Mouse (Mus musculus): ENCODE data around the gene Tdrd7.

Tdrd7 gene

DNA sequence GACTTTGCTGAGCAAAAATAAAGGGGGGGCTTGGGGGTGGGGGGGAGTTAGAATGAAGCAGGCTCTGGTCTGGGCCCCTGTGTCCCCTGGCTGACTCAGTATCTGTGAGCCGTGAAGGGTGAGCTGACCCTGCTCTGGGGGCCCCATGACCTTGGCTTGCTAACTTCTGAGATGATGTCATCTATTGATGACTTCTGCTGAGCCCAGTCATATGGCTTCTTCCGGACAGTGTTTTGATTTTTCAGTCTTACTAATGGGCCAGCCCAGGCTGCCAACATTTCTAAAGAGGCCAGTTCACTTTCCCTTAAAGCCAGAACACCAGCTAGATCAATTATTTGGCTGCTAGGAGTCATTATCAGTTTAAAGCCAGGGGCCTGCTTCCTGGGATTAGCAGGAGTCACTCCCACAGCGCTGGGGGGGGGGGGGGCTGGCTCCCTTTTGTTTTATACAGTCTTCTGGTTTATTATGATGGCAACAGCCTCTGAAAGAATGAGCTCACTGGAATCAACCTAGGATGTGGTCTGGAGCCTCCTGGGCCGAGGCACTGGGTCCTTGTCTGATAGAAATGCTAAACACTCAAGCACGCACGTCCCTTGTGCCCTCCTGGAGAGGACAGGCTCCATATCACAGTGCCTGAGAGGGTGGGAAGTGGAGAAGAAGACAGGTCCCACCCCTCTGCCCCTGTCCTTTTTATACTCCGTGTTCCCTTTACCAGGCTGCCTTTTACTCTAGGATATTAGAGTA is 76.8 kb downstream of the Tdrd7 start:
- DNase-seq (ENCODE audit: low read depth, low spot score), result no peak

DNA sequence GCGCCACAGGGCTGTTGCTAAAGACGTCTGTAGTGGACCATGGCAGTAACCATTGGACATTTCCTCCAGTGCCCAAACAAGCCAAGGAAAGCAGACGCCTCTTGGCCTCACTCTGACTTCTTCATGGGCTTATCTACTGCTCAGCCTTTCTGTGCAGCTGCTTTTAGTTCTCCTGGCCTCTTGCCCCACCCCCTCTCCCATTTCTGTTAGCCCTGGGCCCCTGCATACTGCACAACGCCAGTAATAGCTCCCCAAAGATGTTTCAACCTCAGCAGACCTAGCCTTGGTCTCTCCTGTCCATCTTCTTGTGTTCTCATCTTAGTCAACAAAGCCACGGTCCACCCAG is 77.3 kb downstream of the Tdrd7 start:
- no peak for DNase-seq (ENCODE audit: low read depth, low spot score)

DNA sequence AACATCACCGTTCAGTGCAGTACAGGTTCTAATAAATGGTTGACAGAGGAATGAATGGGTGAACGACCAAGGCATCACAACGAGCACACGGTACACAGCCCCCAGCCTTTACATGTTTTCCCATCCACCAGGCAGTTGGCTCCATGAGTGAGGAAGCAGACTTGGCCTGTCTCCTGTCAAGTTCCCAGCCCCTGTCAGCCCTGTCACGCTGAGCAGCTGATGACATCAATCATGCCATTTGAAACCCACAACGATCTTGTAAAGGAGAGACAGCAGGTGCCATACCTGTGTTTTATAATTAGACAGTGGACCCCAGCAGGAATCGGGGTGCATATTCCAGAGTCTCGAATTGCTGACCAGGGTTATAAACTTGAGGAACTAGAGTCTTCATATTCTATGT is 78.2 kb downstream of the Tdrd7 start:
- DNase-seq (ENCODE audit: low read depth, low spot score), result no peak

DNA sequence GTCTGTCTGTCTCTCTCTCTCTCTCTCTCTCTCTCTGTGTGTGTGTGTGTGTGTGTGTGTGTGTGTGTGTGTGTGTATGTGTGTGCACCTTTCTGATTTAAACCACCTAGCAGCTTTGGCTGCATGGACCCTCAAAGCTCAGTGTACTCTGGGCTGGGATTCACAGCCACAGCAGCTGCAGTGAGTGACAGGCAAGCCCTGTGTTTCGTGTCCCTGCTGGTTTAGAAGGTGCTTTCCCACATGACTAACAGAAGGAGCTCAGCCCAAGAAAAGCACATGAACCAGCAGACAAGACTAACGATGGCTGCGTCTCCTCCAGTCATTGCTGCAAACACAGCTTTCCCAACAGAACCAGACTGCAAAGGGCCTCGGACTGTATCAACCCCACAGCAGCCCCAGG is 82.8 kb downstream of the Tdrd7 start:
- DNase-seq (ENCODE audit: low read depth, low spot score), result no peak

DNA sequence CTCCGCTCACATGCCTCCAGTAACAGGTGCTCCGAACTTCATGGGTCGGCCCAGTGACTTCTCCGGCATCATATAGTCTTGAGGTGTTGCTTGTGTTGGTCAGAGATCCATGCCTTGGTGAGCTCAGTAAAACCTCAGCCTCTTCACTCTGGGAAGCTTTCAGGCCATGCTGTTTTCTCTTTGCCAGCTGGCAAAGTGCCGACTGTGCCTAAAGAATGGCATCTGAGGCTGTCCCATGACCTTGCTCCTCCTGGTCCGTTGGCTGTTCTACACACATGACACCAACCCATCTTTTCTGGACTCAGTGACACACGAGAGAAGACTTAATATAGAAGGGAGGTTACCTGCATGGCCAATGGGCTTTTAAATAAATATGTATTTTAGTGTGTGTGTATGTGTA is 83.3 kb downstream of the Tdrd7 start:
- no peak for DNase-seq (ENCODE audit: low read depth, low spot score)

DNA sequence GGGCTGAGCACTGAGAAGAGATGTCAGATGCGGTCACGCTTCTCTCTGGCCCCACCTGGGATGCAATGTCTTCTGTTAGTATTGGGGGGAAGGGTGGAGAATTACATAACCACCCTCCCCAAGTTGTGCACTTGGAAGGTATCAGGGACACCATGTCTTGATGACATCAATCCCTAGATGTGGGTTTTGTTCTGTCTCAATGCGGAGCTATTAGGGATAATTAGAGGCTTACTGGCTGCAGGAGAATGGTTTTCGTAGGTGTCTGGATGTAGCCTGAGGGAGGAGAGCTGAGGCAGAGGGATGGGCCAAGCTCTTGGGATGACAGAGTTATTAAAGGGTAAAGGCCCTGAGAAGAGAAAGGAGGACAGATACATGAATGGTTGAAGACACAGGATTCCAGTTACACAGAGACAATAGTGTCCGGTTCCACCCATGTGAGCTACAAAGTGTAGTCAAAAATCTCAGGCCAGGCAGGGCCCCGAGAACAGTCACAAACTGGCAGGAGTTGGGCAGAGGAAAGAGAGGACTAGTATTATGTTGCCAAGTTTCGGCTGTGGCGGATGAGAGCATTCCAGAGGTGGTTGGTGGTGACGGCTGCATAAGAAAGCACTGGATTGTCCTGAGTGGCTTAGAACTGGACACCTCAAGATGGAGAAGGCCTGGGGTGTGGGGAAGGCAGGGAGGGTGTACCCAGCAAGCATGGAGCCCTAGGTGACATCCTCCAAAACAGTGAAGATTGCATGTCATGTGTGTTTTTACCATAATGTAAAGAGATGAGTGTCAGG is 88.4 kb downstream of the Tdrd7 start:
- DNase-seq (ENCODE audit: low read depth, low spot score), result no peak

DNA sequence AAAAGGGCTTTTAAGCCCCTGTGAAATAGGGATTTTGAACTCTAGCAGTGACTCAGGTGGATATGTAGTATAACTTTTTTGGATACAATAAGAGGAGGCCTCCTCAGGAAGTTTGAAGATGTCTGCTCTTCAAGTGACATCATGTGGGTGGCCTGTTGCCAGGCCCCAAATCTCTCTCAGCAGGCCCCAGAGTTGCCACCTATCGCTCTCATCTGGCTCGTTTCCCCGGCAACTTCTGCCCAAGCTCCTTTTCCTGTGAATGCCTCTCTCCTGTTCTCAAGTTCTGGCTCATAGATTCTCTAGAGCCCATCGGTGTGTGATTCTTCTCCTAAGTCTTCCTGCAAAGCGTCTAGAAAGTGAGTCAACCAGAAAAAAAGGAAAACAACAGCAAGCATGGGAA is 91.0 kb downstream of the Tdrd7 start:
- DNase-seq (ENCODE audit: low read depth, low spot score), result no peak

DNA sequence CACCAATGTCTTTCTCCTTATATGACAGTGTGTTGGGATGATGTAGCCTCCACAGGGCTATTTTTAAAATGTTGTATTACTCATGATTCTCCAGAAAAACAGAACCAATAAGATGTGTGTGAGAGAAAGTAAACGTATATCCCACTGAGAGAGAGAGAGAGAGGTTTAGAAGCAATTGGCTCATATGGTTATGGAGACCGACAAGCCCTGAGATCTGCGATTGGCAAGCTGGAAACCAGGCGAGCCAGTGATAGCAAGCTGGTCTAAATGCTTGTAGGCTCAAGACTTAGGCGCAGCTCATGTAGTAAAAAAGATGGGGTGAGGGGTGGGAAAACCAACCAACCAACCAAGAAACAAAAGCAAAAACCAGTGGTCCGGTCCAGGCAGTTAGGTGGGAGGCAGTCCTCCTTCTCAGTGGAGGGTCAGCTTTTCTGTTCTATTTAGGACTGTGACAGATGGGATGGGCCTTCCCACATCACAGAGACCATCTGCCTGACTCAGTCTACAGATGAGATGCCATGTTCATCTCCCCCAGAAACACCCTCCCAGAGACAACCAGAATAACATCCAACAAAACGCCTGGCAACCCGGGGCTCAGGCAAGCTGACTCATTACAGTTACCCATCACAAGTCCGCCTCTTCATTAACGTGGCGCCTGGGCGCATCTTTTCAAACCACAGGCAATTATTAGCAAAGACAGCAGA is 96.3 kb downstream of the Tdrd7 start:
- DNase-seq (ENCODE audit: low read depth, low spot score), result peak; percentile 96

DNA sequence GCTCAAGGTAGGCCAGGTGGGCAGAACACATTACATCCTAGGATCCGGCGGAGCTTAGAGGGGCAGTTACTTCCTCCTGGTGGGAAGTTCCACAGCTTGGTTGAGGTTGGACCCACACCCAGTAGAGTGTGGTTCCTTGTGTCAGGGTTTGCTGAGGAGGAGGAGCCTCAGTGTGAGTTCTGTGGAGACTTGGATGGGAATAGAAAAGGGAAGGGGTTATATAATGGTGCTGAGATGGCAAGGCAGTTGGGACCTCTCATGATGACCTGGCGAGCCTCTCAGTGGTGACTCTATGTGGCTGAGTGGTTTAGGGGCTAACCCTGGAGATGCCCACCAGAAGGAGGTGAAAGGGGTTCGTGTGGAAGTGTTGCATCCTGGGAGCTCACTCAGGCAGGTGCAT is 98.7 kb downstream of the Tdrd7 start:
- DNase-seq (ENCODE audit: low read depth, low spot score), result no peak

DNA sequence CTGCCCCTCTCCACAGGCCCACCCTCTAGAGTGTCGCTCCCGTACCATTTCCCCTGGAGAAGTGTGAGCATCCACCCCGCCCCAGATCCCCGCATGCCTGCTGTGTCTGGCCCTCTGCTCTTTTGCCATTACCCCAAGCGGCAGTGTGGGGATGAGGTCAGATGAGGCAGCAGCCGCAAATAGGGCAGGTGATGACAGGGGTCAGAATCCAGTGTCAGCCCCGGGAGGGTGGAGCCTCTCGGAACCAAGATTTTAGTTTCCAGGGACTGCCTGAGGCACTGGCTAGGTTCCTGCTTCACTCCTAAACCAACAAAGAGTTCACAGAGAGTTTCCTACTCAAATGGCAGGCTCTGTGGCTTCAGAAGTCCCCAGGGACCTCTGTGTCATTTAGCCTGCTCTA is 99.1 kb downstream of the Tdrd7 start:
- no peak for DNase-seq (ENCODE audit: low read depth, low spot score)

DNA sequence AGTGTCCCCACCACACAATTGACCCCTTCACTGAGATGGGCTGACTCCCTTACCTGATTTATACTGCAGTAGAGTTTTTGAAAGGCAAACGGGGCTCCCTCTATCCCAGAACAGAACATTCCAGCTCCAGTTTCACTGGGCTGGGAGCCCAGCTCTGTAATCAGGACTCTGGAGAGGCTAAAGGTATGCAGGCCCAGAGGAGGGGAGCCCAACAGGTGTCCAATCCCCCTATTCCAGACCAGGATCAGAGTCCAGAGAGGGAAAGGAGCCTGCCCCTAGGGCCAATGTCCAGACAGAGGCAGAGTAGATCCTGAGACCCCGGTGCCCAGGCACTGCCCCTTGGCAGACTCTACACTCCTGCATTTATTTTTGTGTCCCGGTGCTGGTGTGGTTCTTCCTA is 99.8 kb downstream of the Tdrd7 start:
- DNase-seq (ENCODE audit: low read depth, low spot score), result no peak

DNA sequence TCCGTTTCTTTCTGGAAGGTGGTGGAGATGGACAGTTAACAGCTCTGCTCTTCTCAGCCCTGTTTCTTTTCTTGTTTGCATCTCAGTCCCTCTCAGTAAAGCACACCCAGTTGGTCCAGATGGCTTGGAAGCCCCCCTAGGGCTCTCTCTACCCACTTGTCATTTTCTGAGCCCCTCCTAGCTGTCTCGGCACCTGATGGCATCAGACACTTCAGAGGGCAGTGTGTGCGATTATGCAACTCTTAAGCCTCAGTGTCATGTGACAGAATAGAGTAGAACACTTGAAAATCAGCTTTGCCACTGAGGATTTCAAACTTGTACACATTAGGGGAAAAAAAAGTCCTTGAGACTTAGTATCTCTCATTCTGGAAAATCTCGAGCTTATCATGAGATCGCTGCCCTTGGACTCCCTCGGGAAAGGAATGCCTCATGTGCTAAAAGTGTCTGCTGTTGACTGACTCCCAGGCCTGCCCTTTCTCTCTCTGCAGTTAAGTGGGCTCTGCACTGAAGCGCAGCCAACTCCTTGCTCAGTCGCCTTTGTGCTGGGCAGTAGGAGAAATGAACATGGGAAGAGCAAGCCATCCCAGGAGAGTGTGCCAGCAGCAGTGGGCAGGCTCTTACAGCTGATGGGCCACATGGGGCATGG is 100.7 kb downstream of the Tdrd7 start:
- DNase-seq (ENCODE audit: low read depth, low spot score), result no peak

DNA sequence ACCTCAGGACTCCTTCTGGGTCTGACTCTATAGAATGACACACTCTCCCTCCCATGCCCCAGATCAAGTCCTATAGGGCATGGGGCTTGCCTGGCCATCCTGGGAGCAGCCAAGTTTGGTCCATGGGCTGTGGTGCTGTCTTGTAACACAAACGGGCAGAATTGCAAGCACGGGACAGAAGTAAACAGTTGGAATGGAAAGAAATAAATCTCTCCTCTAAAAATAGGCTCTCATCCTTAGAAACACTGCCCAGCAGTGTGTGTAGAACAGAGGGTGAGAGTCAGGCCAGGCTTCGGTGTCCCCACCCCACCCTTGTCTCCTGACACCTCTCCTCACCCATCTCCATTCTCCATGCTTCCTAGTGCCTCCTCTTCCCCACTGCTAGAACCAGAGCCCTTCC is 102.9 kb downstream of the Tdrd7 start:
- DNase-seq (ENCODE audit: low read depth, low spot score), result no peak

DNA sequence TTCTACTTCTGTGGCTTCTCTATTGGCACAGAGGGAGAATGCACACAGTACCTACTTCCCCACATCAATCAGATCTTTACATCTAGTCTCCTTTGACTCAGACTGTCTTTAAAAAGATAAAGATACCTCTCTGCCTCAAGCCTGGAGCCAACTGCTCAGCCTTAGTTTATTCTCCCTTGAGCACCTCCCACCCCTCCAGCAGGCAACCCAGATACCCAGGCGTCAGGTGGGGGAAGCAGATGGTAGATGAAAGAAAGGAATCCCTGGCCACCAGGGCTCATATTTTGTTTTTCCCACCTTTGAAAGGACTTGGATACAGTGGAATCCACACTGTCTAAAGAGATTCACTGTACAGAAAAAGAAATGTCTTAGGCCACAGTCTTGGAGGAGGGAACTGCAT is 103.4 kb downstream of the Tdrd7 start:
- peak; percentile 60 for DNase-seq (ENCODE audit: low read depth, low spot score)

DNA sequence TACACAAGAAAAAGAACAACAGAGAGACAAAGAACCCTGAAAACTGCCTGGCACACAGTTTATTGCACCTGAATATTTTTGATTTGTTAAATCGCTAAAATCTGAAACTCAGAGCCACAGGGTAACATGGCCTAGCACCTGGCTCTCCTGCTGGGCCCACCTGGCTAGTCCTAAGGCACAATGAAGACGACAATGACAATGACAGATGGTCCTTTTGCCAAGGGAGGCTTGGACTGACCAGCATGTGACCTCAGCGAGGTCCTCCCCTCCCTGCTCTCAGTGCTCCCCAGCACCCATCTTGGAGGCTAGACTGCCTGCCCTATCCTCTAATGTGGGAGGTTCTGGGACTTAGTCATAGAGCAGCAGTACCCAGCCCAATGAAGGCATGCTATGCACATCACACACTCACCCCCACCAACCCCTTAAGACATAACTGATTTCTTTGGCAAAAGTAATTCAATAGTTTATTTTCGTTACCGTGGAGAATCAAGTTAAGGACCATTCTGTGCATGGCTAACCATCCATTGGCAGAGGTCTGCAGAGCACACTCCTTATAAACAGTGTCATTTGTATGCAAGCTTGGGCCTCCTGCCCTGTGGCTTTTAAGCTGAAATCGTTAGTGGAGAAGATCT is 104.8 kb downstream of the Tdrd7 start:
- DNase-seq (ENCODE audit: low read depth, low spot score), result no peak

DNA sequence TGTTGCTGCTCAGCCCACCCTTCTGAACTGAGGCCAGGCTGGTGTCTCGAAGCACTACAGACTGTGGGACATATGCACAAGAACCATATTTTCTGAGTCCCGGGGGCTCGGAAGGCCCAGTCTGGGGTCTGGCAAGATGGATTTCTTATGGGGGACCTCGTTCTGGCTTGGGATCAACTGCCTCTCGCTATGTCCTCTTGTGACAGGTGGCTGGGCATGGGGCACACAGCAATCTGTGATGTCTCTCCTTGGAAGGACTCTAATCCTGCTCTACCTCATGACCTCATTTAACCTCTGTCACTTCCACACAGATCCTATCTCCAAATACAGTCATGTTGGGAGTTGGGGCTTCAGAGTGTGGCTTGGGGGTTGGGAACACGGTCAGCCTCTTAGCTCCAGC is 107.5 kb downstream of the Tdrd7 start:
- no peak for DNase-seq (ENCODE audit: low read depth, low spot score)

DNA sequence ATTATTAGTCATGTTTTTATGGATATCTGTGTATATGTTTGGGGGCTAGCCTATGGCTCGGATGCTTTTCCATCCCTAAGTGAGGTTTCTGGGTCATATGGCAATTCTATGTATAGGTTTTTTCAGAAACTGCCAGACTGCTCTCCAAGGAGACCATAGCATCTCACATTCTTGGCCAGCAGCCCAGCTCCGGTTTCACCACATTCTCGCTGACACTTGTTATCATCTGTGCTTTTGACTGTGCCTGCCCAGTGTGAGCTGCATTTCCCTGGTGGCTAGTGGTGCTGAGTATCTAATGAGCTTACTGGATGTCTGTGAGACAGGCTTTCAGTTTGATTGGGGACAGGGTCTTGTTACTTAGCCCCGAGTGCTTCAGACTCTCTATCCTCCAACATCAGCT is 108.6 kb downstream of the Tdrd7 start:
- no peak for DNase-seq (ENCODE audit: low read depth, low spot score)

DNA sequence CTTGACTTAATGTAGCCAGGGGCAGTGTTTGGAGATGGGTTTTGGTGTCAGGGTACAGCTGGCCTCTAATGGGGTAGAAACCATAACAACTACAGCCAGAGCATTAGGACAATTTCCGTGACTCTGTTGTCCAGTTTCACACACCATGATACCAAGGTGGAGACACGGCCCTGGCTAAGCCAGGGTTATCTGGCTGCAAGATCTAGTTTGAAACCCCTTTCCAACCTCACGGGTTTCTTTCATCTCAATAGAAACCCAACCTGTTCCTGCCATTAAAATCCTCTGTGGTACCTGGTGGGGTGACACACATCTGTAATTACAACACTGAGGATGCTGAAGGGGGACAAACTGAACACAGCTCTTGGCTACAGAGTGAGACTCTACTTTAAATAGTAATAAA is 110.5 kb downstream of the Tdrd7 start:
- no peak for DNase-seq (ENCODE audit: low read depth, low spot score)

DNA sequence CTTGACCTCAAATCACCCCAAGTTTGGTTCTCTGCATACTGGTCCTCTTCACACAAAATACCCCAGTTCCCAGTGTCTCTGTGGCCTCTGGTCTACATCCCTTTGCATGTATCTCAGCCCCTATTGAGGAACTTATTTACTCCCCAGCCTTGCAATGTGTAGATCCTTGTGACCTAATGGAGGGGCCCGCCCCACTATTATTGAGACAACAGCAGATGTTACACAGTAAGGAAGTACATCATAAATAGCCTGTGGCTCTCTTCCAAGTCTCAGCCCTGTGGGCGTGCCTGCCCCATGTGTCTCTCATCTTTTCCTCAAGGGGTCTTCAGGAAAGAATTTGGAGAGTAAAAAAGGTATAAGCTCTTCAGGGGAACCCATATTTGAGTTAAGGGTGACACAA is 111.8 kb downstream of the Tdrd7 start:
- no peak for DNase-seq (ENCODE audit: low read depth, low spot score)

DNA sequence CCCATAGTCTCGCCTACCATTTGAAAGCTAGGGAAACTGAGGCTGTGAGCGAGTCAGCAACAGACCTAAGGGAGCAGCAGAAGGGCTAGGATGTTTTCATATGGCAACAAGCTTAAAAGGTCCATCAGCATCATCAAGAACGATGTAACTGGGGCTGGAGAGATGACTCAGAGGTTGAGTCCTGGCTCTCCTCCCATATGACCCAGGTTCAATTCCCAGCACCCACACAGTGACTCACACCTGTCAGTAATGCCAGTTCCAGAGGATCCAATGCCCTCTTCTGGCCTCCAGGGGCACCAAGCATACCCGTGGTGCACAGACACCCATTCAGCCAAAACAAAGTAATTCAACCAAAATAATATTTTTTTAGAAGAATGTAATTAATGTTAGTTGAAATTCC is 115.1 kb downstream of the Tdrd7 start:
- no peak for DNase-seq (ENCODE audit: low read depth, low spot score)

DNA sequence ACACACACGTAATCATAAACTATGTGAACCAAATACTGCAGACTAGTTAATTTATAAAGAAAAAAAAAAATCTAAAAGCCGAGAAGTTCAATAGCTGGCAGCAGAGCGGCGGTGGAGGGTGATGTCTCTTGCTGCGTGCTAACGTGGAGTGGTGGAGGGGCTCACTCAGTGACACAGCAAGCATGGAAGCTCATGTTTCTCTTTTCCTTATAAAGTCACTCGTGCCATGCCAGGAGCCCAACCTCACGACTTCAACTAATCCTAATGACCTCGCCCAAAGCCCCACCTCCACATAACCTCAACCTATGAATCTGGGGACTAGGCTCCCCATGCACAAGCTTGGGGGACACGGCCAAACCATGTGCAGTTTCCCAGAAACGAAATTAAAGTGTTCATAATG is 117.4 kb downstream of the Tdrd7 start:
- no peak for DNase-seq (ENCODE audit: low read depth, low spot score)

Measured in telencephalon, adult 2 months (tissue).